Mouse (Mus musculus): ENCODE results near the gene Gm16181.
"Not testable (repeated sequence)": the region's sequence is repeated elsewhere in the genome, so short reads cannot be mapped to it uniquely, and the experiment has no call there.

Gm16181 gene

DNA sequence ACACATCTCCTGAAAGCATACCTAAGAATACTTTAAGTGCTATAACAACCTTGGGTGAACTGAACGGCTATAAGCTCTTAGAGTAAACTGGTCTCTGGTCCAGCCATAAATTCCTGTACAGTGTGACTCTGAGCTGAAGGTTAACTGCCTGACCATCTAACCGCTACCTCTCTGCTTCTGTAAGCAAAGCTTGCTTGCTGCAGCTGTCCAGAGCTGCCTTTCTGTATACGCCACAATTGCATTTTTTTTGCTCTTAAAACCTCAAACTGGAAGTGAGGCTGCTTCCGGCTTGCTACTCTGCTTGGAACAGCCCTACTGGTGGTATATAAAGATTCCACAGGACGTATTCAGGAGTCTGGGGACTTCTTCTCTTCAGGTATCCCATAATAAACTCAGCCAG is 12.0 kb downstream of the Gm16181 start:
- no peak for DNase-seq (ENCODE audit: low read depth, low spot score)

- DNase-seq (ENCODE audit: low read depth, low spot score) = no peak
Observed at GRCm38 (mm10) chr17:35233114-35233980, 12.7 kb downstream of the Gm16181 start, which contains the start of gene Atp6v1g2. Gene Atp6v1g2 (plus strand): TSS chr17:35233660.

DNA sequence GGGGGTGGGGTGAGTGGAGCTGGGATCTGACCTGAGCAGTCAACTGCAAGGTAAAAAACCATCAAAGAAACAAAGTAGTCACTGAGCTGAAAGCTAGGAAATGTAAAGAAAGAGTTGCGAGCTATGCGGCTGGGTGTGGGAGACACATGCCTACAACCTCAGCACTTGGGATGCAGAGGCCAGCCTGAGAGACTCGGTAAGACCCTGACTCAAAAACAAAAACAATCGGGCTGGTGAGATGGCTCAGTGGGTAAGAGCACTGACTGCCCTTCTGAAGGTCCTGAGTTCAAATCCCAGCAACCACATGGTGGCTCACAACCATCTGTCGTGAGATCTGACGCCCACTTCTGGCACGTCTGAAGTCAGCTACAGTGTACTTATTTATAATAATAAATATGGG is 13.5 kb downstream of the Gm16181 start:
- DNase-seq (ENCODE audit: low read depth, low spot score) = not testable (repeated sequence)

DNA sequence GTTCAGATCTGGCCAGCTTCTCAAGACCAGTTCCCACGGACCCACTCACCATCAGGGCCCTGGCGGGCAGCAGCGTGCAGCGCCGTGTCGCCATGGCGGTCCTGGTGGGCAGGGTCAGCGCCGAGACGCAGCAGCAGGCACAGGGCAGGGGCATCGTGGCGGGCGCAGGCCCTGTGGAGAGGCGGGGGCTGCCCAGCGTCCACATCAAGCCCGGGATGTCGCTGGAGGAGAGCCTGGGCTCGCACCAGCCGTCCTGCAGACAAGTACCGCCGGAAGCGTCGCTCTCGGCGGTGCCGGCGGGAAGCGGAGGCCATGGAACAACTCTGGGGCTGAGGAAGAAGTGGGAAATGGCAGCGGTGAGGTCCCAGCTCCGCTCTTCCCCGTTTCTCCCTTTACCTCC is 14.3 kb downstream of the Gm16181 start:
- DNase-seq (ENCODE audit: low read depth, low spot score) = no peak

DNA sequence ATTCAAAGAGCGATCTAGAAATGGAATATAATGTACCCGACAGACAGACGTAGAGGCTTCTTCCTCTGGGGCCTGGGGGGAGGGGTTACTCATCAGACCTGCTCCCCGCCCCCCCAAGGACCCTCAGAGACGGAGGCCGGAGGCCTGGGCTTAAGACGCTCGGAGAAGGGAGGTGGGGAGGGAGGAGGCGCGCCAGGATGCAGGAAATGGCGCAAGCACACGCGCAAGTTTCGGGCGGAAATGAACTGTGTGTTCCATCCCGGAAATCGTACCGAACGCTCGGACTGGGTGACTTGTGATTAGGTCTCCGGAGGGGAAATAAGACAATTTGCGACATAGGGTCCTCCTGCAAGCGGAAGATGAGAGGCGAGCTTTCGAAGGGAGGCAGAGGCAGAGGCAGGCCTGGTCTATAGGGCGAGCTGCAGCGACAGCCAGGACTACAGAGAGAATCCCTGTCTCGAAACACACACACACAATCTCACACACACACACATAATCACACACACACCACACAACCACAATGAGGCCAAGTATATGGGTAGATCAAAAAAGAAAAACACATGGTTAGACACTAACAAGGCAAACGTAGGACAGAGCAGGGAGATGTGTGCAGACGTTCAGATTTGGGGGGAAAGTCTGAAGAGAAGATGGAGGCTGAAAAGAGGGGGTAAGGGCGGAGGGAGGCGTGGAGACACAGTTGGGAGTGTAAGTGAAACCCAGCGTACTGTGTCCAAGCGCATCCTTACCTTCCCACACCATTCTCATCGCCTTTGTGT is 15.2 kb downstream of the Gm16181 start, which contains the start of gene Nfkbil1:
Nfkbil1 (minus strand) TSS at position 179 of the 776 bp plus-strand sequence.
- peak; percentile 88 for DNase-seq (ENCODE audit: low read depth, low spot score)

DNA sequence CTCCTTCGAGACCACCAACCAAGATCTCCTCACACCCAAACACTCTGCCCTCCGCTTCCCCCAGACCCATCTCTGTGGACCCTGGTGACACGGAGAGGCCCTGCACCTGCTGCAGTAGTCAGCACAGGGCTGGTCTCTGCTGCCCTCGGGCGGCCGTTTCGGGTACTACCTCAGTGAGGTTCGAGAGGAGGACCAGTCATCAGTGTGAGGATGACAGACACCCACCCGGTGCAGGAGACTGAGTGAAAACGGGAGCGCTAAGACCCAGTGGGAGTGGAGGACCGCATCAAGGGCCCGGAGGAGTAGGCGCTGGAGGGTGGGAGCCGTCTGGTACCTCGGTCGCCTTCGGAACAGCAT is 15.7 kb downstream of the Gm16181 start:
- DNase-seq (ENCODE audit: low read depth, low spot score) = peak; percentile 71

- DNase-seq (ENCODE audit: low read depth, low spot score) = no peak
Observed at GRCm38 (mm10) chr17:35236996-35237395, 16.4 kb downstream of the Gm16181 start.

DNA sequence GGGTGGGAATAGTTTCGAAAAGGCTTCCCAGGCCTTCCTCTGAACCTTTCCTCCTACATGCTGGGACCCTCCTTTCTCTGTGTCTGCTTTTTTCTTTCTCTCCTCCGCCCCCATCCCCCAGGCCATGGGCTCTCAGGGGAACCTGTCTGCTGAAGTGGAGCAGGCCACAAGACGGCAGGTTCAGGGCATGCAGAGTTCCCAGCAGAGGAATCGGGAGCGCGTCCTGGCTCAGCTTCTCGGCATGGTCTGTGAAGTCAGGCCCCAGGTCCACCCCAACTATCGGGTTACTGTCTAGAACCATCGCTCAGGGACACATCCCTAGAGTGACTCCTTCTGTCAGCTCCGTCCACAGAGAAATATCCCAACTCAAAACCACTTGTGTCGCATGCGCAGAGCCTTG is 16.9 kb downstream of the Gm16181 start:
- DNase-seq (ENCODE audit: low read depth, low spot score) = no peak

GRCm38 (mm10) chr17:35239700-35240099 is 19.1 kb downstream of the Gm16181 start:
- no peak for DNase-seq (ENCODE audit: low read depth, low spot score)

GRCm38 (mm10) chr17:35240384-35241304 is 20.0 kb downstream of the Gm16181 start:
- no peak for DNase-seq (ENCODE audit: low read depth, low spot score)

GRCm38 (mm10) chr17:35241305-35242014 is 20.8 kb downstream of the Gm16181 start, which contains the start of gene Ddx39b:
Gene Ddx39b (plus strand): TSS chr17:35241746.
- DNase-seq (ENCODE audit: low read depth, low spot score) = peak; percentile 92

DNA sequence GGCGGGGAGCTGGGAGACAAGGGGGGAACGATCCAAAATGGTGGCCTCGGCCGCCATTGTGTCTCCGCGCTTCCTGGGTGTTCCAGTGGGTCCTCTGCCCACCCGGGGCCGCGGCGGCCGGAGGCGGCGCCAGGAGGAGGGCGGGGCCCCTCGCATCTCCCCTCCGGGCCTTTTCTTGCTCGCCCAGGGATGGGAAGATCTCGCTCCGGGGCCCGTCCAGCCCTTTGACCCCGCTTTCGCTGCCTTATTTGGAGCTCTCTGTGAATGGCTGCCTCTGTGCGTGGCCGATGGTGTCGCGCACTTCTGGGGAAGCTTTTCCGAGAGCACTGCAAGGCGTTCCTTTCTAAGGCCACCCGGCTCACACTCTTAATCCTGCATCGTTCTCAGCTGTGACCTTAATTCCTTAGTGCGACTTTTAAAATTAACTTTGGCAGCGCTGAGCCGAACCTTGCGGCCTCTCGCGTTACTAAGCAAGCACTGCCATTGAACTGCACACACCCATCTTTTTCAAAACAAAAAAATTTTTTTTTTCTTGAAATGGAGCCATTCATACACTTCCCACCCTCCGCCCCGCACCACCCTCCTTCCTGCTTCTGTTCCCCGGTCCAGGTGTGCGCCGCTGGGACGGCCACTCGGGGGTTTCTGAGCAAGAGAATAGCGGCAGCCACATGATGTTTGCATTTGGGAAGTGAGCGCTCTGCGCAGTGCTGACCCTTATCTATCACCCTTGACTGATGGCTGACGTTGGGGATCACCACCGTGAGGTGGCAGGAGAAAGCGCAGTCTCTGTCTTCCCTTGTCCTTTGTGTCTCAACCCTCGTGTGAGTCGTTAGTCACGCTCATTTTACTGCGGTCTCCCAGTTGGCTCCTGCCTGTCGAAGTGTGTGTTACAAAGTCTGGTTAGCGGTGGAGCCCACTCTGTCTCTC is 21.6 kb downstream of the Gm16181 start:
- peak; percentile 72 for DNase-seq (ENCODE audit: low read depth, low spot score)

DNA sequence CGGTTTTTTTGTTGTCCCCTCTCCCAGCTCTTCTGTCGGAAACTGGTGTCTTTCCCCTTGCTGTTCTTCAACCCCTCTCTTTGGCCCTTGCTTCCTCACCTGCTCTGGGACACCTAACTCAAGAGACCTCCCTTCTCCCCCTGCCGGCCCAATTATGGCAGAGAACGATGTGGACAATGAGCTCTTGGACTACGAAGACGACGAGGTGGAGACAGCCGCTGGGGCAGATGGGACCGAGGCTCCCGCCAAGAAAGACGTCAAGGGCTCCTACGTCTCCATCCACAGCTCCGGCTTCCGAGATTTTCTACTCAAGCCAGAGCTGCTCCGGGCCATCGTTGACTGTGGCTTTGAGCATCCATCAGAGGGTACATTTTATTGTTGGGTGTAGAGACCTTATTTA is 22.5 kb downstream of the Gm16181 start:
- DNase-seq (ENCODE audit: low read depth, low spot score) = no peak

DNA sequence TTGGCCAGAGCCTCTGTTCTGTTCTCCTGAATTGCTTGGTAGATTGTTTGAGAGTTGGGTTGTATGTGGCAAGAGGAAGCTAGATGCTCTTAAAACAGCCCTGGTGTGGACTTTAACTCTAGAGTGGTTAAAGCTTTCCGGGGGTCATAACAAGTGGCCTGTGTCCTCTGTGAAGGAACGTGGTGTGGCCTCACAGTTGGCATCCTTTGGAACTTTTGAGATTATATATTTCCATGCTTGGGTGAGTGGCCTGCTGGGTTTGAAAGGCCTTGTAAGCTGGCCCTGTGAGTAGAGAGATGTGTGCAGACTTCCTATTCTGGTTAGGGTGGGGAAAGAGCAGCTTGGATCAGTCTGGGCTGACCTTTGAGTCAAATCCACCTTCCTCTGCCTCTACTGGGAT is 24.4 kb downstream of the Gm16181 start:
- no peak for DNase-seq (ENCODE audit: low read depth, low spot score)

DNA sequence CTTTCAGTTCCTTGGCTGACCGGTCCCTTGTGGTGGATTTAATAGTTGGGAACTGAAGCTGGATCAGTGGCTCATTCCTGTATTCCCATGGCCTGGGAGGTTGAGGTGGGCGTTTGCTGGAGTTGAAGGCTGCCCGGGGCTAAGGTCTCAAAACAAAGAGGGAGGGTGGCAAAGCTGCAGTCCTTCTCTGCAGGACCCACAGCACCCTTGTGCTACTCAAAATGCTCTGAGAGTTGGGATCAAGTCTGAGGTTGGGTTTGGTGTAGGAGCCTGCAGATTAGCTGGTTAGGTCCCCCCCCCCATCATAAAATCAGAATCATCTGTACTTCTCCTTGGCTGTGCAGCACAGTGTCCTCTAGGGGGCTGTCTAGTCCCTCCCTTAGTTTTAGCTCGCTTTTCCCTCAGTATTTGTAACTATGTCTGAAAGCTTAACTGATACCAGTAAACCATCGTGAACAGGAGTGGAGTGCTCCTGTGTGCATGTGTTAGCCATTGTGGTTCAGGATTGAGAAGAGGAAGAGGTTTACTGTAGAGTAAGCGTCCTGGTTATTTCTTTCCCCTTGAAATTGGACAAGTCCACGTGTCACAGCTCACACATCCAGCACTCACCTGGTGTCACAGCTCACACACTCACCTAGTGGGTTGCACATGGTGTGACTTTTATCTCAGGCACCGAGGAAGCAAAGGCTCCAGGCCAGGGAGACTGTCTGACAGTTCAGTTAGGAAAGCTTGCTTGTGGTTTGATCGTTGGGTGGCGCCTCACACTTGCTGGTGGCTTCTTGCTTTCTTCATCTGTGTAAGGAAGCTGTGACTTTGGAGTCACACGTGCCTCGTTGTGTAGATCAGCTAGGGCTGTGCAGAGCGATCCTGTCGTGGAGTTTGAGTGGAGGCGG is 25.3 kb downstream of the Gm16181 start:
- DNase-seq (ENCODE audit: low read depth, low spot score) = no peak

- no peak for DNase-seq (ENCODE audit: low read depth, low spot score)
Observed at GRCm38 (mm10) chr17:35247144-35247543, 26.5 kb downstream of the Gm16181 start.

DNA sequence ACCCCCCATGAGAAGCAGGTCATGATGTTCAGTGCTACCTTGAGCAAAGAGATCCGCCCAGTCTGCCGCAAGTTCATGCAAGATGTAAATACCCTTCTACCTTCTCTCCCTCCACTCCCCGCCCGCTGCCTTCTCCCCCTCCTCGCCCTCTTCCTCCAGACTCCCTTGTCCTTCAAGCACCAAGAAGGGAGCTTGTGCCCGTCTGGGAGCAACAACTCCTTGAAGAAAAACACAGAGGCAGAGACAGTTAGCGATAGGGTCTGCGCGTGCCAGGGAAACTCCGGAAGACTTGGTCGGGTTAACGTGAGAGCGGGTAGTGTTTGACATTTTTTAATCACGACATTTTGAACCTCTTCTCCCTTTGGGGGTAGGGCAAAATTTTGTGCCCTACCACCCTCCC is 28.4 kb downstream of the Gm16181 start:
- no peak for DNase-seq (ENCODE audit: low read depth, low spot score)

DNA sequence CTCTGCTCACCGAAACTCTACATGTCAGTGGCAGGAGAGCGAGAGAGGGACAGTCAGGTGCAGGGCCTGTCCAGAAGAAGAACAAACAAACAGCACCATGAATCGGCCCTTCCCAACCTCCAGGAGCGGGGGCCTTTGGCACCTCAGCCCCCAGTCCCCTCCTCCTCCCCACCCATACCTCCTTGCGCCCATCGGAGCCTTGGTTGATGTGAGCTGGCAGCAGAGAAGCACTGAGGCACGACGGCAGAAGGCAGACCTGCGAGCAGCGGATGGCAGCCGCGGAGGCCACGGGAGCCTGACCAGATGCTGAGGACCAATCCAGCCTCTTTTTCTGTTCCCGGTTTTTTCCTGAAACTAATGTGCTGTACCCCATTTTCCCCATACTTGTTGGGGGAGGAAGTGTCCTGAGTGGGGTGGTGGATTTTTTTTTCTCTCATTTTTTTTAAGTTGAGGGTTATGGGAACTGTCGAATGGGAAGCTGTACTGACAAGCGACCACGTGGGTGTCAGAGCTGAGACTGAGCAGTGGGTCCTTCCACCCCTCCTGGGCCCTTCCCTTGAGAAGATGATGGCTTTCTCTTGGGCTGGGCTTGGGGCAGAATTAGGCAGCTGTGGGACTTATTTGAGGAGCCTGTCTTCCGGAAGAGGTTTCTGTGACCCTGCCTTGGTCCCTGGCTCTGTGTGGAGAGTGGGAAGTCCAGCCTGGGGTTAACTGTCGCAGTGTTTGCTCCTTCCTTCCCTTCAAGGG is 29.0 kb downstream of the Gm16181 start:
- no peak for DNase-seq (ENCODE audit: low read depth, low spot score)
